Mouse (Mus musculus): ENCODE data around the gene Onecut1. TPM values are rescaled to one million over a fixed set of nuclear protein-coding genes. Genes with fewer than 3 reads are reported as not detected.
A peak's percentile ranks its signal among the peaks of the same experiment; 100 is the strongest.

The Onecut1 gene
- total and polyA plus RNA-seq, 3 experiments, result not detected

GRCm38 (mm10) chr9:74900141-74900540 lies 38.4 kb downstream of the Onecut1 start:
- Histone ChIP-seq H3K79me2 (ENCODE audit: control insufficient read depth, insufficient read depth, low read length, poor library complexity) (no peaks in the 10 kb centered on the region), H3K9ac (ENCODE audit: control insufficient read depth, low read depth, low read length, poor library complexity, severe bottlenecking) (no peak overlapping the region), H3K27ac (ENCODE audit: control insufficient read depth, low read depth, low read length) (no peak overlapping the region), H3K36me3 (ENCODE audit: control insufficient read depth in 1 of 2, insufficient read depth in 2 of 2, low read length in 2 of 2) (no peaks in the 10 kb centered on the region), H3K4me1 (ENCODE audit: control insufficient read depth in 1 of 2, insufficient read depth in 2 of 2, low read length in 2 of 2) (no peaks in the 10 kb centered on the region; a peak in 1 of 4 replicates), H3K4me3 (ENCODE audit: control insufficient read depth in 1 of 2, insufficient read depth in 1 of 2, low read depth in 2 of 2, low read length in 2 of 2) (no peak overlapping the region), H3K9me3 (replicated peaks; ENCODE audit: insufficient read depth, low read length) (no peaks in the 10 kb centered on the region), H3K27me3 (ENCODE audit: control insufficient read depth in 1 of 2, insufficient read depth in 2 of 2, low read length in 2 of 2) (no peaks in the 10 kb centered on the region)
- DNase-seq (ENCODE audit: low read depth, low spot score), result no peak
- no peak for TF ChIP-seq CHD2 (IDR thresholded peaks at IDR 0.05; ENCODE audit: low read length)

- no peaks in the 10 kb centered on the region; a peak in 1 of 4 replicates for H3K27me3 ChIP-seq (ENCODE audit: control insufficient read depth in 1 of 2, insufficient read depth in 2 of 2, low read length in 2 of 2)
- H3K4me1 ChIP-seq (ENCODE audit: control insufficient read depth in 1 of 2, insufficient read depth in 2 of 2, low read length in 2 of 2), result no peaks in the 10 kb centered on the region; a peak in 1 of 4 replicates
- peak overlapping the region in 1 of 2 experiments; percentile 42; a peak in 1 of 4 replicates for H3K4me3 ChIP-seq (ENCODE audit: control insufficient read depth in 1 of 2, insufficient read depth in 1 of 2, low read depth in 2 of 2, low read length in 2 of 2)
- no peak overlapping the region for H3K27ac ChIP-seq (ENCODE audit: control insufficient read depth, low read depth, low read length)
- H3K79me2 ChIP-seq (ENCODE audit: control insufficient read depth, insufficient read depth, low read length, poor library complexity), result no peaks in the 10 kb centered on the region
- no peaks in the 10 kb centered on the region for H3K36me3 ChIP-seq (ENCODE audit: control insufficient read depth in 1 of 2, insufficient read depth in 2 of 2, low read length in 2 of 2)
- DNase-seq (ENCODE audit: low read depth, low spot score), result peak; percentile 74
- TF ChIP-seq SIN3A (IDR thresholded peaks at IDR 0.05; ENCODE audit: low read length) (peak; percentile 56; the same call in 1 of the 2 replicates), MAFK (IDR thresholded peaks at IDR 0.05; ENCODE audit: borderline replicate concordance, low read depth, low read length) (no peak), POLR2A (IDR thresholded peaks at IDR 0.05; ENCODE audit: control insufficient read depth in 1 of 2, insufficient read depth in 1 of 2, low read depth in 1 of 2, low read length in 2 of 2, poor library complexity in 1 of 2) (no peak), USF1 (IDR thresholded peaks at IDR 0.05; ENCODE audit: low read depth, low read length) (no peak), RAD21 (IDR thresholded peaks at IDR 0.05; ENCODE audit: low read depth, low read length) (peak; percentile 88), ZC3H11A (IDR thresholded peaks at IDR 0.05; ENCODE audit: low read depth, low read length) (peak; percentile 84), CTCF (IDR thresholded peaks at IDR 0.05 in 2 of 3, conservative IDR thresholded peaks at IDR 0.05 in 1 of 3; ENCODE audit: control insufficient read depth in 1 of 3, insufficient read depth in 1 of 3, low read depth in 2 of 3, low read length in 3 of 3, poor library complexity in 1 of 3, severe bottlenecking in 1 of 3) (peak; percentile 46 to 83 (median 67)), KAT2A (conservative IDR thresholded peaks at IDR 0.05; ENCODE audit: low read depth, low read length) (no peak), RCOR1 (IDR thresholded peaks at IDR 0.05; ENCODE audit: low read depth, low read length) (no peak), GABPA (IDR thresholded peaks at IDR 0.05; ENCODE audit: low read depth, low read length) (no peak), TBP (IDR thresholded peaks at IDR 0.05; ENCODE audit: low read depth, low read length) (no peak), E2F4 (IDR thresholded peaks at IDR 0.05; ENCODE audit: borderline replicate concordance, low read depth, low read length) (no peak), NRF1 (IDR thresholded peaks at IDR 0.05; ENCODE audit: insufficient read depth, low read depth, low read length, poor library complexity, severe bottlenecking) (no peak), BHLHE40 (IDR thresholded peaks at IDR 0.05; ENCODE audit: borderline replicate concordance, low read depth, low read length) (0 out of 2 replicates have a peak, but pooled peaks have one; percentile 15), GATA1 (IDR thresholded peaks at IDR 0.05; ENCODE audit: low read depth, low read length) (no peak), ZKSCAN1 (IDR thresholded peaks at IDR 0.05; ENCODE audit: low read depth, low read length) (no peak), MXI1 (IDR thresholded peaks at IDR 0.05; ENCODE audit: low read depth, low read length) (no peak), MEF2A (IDR thresholded peaks at IDR 0.05; ENCODE audit: extremely low read depth, insufficient replicate concordance, low read depth, low read length, poor library complexity, severe bottlenecking) (no peak), SMC3 (IDR thresholded peaks at IDR 0.05; ENCODE audit: low read depth, low read length) (peak; percentile 73)
- no peaks in the 10 kb centered on the region for H3K9me3 ChIP-seq (replicated peaks; ENCODE audit: insufficient read depth, low read length)
- H3K9ac ChIP-seq (ENCODE audit: control insufficient read depth, low read depth, low read length, poor library complexity, severe bottlenecking), result no peak overlapping the region
These were observed 43.3 kb downstream of the Onecut1 start for GRCm38 (mm10) chr9:74904866-74905508.

Measured in MEL (cell line).